Mouse (Mus musculus) kidney, adult 2 months (tissue): ENCODE data around the gene Cadps. TPM values are rescaled to one million over a fixed set of nuclear protein-coding genes. Genes with fewer than 3 reads are reported as not detected.
A peak's percentile ranks its signal among the peaks of the same experiment; 100 is the strongest.

ENCODE experiments used
- DNase-seq: peaks from one replicate; pipeline ENCODE4 v3.0.0; 2021
- H3K27ac ChIP-seq: fragments of 200-500 bp; 2 replicates; pipeline ENCODE4 v1.5.1; 2012; ENCODE audit warnings: low read depth, low read length, control low read depth, inconsistent platforms; ENCODE audit not compliant: insufficient read depth
- H3K27me3 ChIP-seq: fragments of 200-500 bp; replicated peaks from 2 replicates; pipeline ENCODE4 v1.6.1; 2012; ENCODE audit warnings: mild to moderate bottlenecking, moderate library complexity, low read length, inconsistent platforms; ENCODE audit not compliant: control insufficient read depth, insufficient read depth
- H3K36me3 ChIP-seq: fragments of 200-500 bp; 2 replicates; pipeline ENCODE4 v1.6.1; 2012; ENCODE audit warnings: mild to moderate bottlenecking, moderate library complexity, low read length, inconsistent platforms; ENCODE audit not compliant: control insufficient read depth, insufficient read depth
- H3K4me1 ChIP-seq: fragments of 200-500 bp; 2 replicates; pipeline ENCODE4 v1.6.1; 2011; ENCODE audit warnings: low read length; ENCODE audit not compliant: control insufficient read depth, insufficient read depth
- H3K4me3 ChIP-seq: fragments of 200-500 bp; 2 replicates; pipeline ENCODE4 v1.5.1; 2011; ENCODE audit warnings: mild to moderate bottlenecking, low read depth, low read length, control low read depth; ENCODE audit not compliant: insufficient read depth
- CTCF ChIP-seq: fragments of 200-500 bp; conservative IDR thresholded peaks from 2 replicates; pipeline ENCODE4 v1.5.1; 2011; ENCODE audit warnings: low read depth, mild to moderate bottlenecking, control low read depth, low read length, moderate library complexity, mixed read lengths; ENCODE audit not compliant: insufficient read depth, insufficient read length
- POLR2A ChIP-seq: fragments of 200-500 bp; IDR thresholded peaks from one replicate; pipeline ENCODE4 v1.6.1; 2011; ENCODE audit warnings: low read depth, low read length, control low read depth
- WGBS: fragments of 180-500 bp; shearing (Covaris S2); methylation state at CpG from one replicate; pipeline ENCODE4 v1.1.7; 2018; 5-methylcytosine and 5-hydroxymethylcytosine counted together
- polyA plus RNA-seq: library from polyadenylated mRNA; depleted of rRNA; stranded (reverse); fragments of >200 nt; gene quantifications from 2 replicates; pipeline ENCODE4 v1.2.3, GENCODE M21; 2012

Cadps gene
- polyA plus RNA-seq, 1 experiment: 0.23 TPM

DNA sequence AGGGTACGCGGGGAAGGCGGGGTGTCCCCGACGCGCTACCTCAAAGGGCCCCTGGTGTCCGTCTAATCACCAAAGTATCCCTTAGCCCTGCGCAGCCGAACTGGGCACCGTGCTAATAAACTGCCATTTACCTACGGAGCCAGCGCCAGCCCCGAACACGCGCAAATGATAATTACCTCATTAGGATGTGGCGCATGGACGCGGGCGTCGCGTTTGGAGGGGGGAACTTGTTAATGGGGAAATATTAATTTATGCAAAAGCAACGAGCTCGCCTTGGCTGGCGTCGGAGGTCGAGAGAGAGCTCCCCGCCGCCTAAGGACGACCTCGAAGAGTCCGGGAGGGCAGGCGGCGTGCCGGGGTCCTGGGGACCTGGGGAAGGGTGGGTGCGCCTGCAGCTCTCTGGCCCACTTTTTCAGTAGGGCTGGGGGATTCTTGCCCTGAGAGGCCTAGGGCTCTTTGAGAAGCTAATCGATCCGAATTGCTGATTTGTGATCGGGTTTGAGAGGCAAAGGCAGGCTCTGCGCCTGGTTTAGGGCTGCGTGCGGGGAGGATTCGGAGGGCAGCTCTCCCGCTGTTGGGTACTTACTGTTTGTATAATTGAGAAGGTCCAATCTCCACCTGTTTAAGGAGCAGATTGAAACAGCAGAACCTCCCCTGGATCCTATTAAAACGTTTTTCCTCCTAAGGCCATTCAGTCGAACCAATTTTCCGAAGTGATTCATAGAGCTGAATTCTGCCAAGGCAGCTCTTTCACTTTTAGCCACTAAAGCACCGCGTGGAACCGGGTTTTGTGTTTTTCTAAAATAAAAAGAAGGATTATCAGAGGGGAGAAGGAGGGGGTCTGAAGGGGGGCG lies 476.6 kb downstream of the Cadps start:
- Histone ChIP-seq H3K4me1 (no peaks in the 10 kb centered on the region), H3K27ac (no peak overlapping the region), H3K27me3 (peaks cover 8% of the 10 kb centered on the region), H3K4me3 (no peak overlapping the region), H3K36me3 (no peaks in the 10 kb centered on the region)
- TF ChIP-seq CTCF: no peak
- TF ChIP-seq POLR2A: no peak
- no peak for DNase-seq
- 2% methylated on average over 50 of the region's 50 CpGs for WGBS

DNA sequence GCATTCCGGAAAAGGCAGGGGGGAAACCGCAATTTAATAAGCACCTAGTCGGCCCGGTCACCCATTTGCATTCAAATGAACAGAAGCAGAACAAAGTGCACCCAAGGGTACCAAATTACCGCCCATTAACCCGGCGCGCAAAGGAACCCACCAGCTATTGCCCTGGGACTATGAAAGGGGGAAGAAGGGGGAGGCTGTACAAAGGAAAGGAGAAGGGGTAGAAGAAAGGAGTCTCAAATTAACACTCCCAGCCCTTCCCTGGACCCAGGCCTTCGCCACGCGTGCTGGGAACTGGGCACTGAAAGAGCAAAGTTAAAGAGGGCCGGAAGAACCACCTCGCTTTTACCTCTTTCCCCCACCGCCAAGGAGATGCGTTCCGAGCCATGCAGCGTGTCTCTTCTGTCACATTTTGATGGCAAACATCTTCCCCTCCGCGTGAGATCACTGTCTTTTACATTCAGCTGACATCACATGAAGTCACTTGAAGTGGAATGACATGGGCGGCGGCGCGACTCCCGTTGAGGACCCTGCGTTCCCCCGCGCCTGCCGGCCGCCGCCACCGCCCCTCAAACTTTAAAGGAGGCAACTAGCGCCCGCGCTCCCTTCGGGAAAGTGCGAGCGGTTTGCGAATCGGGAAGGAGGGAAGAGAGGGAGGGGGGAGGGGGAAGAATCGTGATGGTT lies 477.5 kb downstream of the Cadps start:
- no peak for DNase-seq
- H3K4me1 ChIP-seq: no peaks in the 10 kb centered on the region
- TF ChIP-seq CTCF (no peak), POLR2A (no peak)
- peaks cover 8% of the 10 kb centered on the region for H3K27me3 ChIP-seq
- no peaks in the 10 kb centered on the region for H3K36me3 ChIP-seq
- no peak overlapping the region for H3K27ac ChIP-seq
- no peak overlapping the region for H3K4me3 ChIP-seq
- 2% methylated on average over 40 of the region's 40 CpGs for WGBS

DNA sequence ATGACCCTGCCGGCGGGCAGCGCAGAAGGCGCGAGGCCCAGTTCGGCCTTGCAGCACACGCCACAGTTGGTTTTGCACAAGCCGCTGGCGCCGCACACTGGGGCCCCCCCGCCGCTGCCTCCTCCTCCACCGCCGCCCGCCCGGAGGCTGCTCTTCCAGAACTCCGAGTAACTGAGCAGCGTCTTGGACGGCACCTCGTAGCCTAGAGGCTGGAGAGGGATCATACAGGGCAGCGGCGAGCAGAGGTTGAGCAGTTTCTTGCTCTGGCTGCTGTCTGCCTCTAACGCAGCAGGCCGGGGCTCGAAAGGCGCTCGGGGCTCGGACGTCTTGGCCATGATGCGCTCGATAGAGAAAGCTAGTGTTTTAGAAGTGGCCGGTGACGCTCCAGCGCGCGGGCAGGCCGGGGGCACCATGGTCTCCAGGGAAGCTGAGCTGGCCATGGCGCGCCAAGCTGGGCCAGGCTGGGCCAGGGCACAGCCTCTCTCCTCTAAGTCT lies 478.1 kb downstream of the Cadps start:
- peaks cover 8% of the 10 kb centered on the region for H3K27me3 ChIP-seq
- H3K4me3 ChIP-seq: no peak overlapping the region
- no peak for DNase-seq
- no peaks in the 10 kb centered on the region for H3K4me1 ChIP-seq
- under 1% methylated on average over 39 of the region's 39 CpGs for WGBS
- H3K36me3 ChIP-seq: no peaks in the 10 kb centered on the region
- H3K27ac ChIP-seq: no peak overlapping the region
- TF ChIP-seq POLR2A (no peak), CTCF (no peak)

DNA sequence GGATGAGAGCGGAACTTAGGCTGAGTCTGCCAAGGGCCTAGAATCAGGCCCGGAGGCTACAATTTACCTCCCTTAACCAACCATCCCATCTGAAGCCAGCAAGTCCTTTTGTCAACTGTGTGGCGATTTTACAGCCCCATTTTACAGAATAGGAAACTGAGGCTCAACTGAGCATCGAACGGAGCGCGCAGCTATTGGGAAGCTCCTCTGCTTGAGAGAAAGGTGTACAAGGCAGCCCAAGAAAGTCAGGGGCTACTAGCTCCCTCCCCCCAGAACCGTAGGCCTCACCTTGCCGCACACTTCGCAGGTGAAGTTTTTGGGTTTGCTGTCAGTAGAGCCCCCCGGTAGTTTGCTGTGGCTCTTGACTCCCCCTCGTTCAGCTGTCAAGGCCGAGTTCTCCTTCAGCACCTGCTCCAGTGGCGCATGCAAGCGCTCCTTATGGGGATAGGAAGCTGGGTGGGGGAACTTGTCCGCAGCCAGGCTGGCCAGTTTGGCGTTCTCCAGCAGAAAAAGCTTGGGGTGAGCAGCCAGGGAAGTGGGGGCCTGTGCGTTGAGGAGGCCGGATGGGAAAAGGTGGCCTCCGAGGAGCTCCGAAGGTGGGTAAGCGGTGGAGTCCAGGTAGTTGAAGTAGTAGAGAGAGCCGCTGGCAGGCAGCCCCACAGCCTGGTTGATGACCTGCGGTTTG lies 478.7 kb downstream of the Cadps start:
- H3K27me3 ChIP-seq: peaks cover 8% of the 10 kb centered on the region
- TF ChIP-seq POLR2A (no peak), CTCF (no peak)
- H3K4me3 ChIP-seq: no peak overlapping the region
- H3K27ac ChIP-seq: no peak overlapping the region
- 4% methylated on average over 24 of the region's 24 CpGs for WGBS
- no peaks in the 10 kb centered on the region for H3K4me1 ChIP-seq
- DNase-seq: peak; percentile 47
- H3K36me3 ChIP-seq: no peaks in the 10 kb centered on the region

DNA sequence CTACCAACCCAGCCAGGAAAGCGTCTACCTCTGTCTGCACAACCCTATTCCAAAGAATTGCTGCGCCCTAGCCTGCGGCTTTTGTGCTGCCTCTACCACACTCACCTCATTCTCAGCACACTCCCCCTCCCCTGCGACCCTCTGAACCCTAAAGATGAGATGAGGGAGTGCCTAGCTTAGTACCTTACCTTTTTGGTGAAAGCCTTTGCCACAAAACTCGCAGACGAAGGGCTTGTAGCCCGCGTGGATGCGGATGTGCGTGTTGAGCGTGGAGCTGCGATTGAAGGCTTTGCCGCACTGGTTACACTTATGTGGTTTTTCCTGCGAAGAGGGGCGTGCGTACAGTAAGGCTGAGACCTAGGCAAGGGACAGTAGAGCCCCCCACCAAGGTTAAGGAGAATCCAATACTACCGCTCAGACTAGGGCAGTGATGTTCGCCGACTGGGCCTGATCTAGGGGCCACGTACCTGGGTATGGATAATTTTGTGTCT lies 479.4 kb downstream of the Cadps start:
- Histone ChIP-seq H3K4me1 (no peaks in the 10 kb centered on the region), H3K27me3 (peaks cover 9% of the 10 kb centered on the region), H3K4me3 (no peak overlapping the region), H3K36me3 (no peaks in the 10 kb centered on the region), H3K27ac (no peak overlapping the region)
- 6% methylated on average over 20 of the region's 20 CpGs for WGBS
- no peak for DNase-seq
- no peak for TF ChIP-seq CTCF
- no peak for TF ChIP-seq POLR2A

DNA sequence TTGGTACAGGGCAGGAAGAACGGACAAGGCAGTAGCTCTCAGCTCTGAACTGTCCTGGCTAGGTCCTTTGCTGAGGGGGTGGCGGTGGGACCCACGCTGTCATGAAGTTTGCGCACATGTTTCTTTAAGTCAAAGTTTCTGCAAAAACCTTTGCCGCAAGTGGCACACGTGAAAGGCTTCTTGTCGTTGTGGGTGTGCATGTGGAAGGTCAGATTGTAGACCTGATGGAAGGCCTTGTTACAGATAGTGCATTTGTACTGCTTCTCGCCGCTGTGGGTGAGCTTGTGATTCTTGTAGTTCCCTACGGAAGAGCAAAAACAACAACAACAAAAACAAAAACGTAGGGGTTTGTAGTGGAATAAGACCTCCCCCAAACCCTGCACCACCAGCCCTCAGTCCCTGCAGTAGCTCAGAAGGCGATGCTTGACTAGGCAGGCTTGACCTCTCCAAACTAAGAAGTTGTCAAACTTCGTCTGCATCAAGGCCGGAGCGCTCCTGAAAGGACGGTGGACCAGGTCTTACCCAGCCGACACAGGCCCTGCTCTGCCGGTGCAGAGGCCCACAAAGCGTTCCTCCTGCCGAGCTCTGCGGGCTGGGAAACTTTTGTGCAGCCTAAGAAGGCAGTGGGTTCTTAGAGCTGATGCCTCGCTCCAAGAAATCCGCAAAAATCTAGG lies 480.3 kb downstream of the Cadps start:
- WGBS: 8% methylated on average over 23 of the region's 23 CpGs
- H3K4me1 ChIP-seq: no peaks in the 10 kb centered on the region
- no peak for DNase-seq
- H3K36me3 ChIP-seq: no peaks in the 10 kb centered on the region
- no peak overlapping the region for H3K4me3 ChIP-seq
- TF ChIP-seq POLR2A (no peak), CTCF (no peak)
- peaks cover 12% of the 10 kb centered on the region for H3K27me3 ChIP-seq
- H3K27ac ChIP-seq: no peak overlapping the region
